Mouse (Mus musculus): ENCODE data around the gene Lins1. TPM values are rescaled to one million over a fixed set of nuclear protein-coding genes. Genes with fewer than 3 reads are reported as not detected.

Lins1 gene
- polyA plus RNA-seq, 1 experiment from 2014 or later = 22.2 TPM

- Histone ChIP-seq H3K4me2 (replicated peaks; ENCODE audit: low read depth, low read length) (no peak overlapping the region), H3K4me3 (ENCODE audit: low read depth, low read length) (no peak overlapping the region)
- WGBS = 92% methylated on average over 11 of the region's 11 CpGs
Observed at GRCm38 (mm10) chr7:66733882-66734281, 44.2 kb downstream of the Lins1 start.

GRCm38 (mm10) chr7:66734466-66734865 is 44.8 kb downstream of the Lins1 start:
- ATAC-seq (ENCODE audit: insufficient number of reproducible peaks, insufficient read depth, low FRiP score, low read depth) = no peak
- H3K27ac ChIP-seq (ENCODE audit: low read length) = no peak overlapping the region
- H3K4me3 ChIP-seq (ENCODE audit: low read depth, low read length) = no peak overlapping the region

More at GRCm38 (mm10) chr7:66733882-66734281, 44.2 kb downstream of the Lins1 start:
- no peak overlapping the region for H3K9ac ChIP-seq (replicated peaks; ENCODE audit: low read depth, low read length)
- H3K9me3 ChIP-seq (ENCODE audit: control insufficient read depth, low read depth, low read length) = no peaks in the 10 kb centered on the region
- no peaks in the 10 kb centered on the region for H3K36me3 ChIP-seq (ENCODE audit: control insufficient read depth, insufficient read depth, low read length)
- no peaks in the 10 kb centered on the region for H3K27me3 ChIP-seq (ENCODE audit: control insufficient read depth, insufficient read depth, low read length)
- no peaks in the 10 kb centered on the region for H3K4me1 ChIP-seq (ENCODE audit: control insufficient read depth, insufficient read depth, low read length)
- no peak for ATAC-seq (ENCODE audit: insufficient number of reproducible peaks, insufficient read depth, low FRiP score, low read depth)
- no peak overlapping the region for H3K27ac ChIP-seq (ENCODE audit: low read length)

GRCm38 (mm10) chr7:66734993-66735392 is 45.3 kb downstream of the Lins1 start:
- Histone ChIP-seq H3K27ac (ENCODE audit: low read length) (no peak overlapping the region), H3K4me2 (replicated peaks; ENCODE audit: low read depth, low read length) (no peak overlapping the region)

More at GRCm38 (mm10) chr7:66734466-66734865, 44.8 kb downstream of the Lins1 start:
- Histone ChIP-seq H3K27me3 (ENCODE audit: control insufficient read depth, insufficient read depth, low read length) (no peaks in the 10 kb centered on the region), H3K9ac (replicated peaks; ENCODE audit: low read depth, low read length) (no peak overlapping the region), H3K4me2 (replicated peaks; ENCODE audit: low read depth, low read length) (no peak overlapping the region), H3K36me3 (ENCODE audit: control insufficient read depth, insufficient read depth, low read length) (no peaks in the 10 kb centered on the region), H3K9me3 (ENCODE audit: control insufficient read depth, low read depth, low read length) (no peaks in the 10 kb centered on the region), H3K4me1 (ENCODE audit: control insufficient read depth, insufficient read depth, low read length) (no peaks in the 10 kb centered on the region)
- WGBS = 90% methylated on average over 4 of the region's 4 CpGs

GRCm38 (mm10) chr7:66737418-66737817 is 47.7 kb downstream of the Lins1 start:
- Histone ChIP-seq H3K27me3 (ENCODE audit: control insufficient read depth, insufficient read depth, low read length) (no peaks in the 10 kb centered on the region), H3K9ac (replicated peaks; ENCODE audit: low read depth, low read length) (no peak overlapping the region), H3K27ac (ENCODE audit: low read length) (no peak overlapping the region), H3K4me2 (replicated peaks; ENCODE audit: low read depth, low read length) (no peak overlapping the region), H3K36me3 (ENCODE audit: control insufficient read depth, insufficient read depth, low read length) (no peaks in the 10 kb centered on the region), H3K4me3 (ENCODE audit: low read depth, low read length) (no peak overlapping the region), H3K4me1 (ENCODE audit: control insufficient read depth, insufficient read depth, low read length) (no peaks in the 10 kb centered on the region), H3K9me3 (ENCODE audit: control insufficient read depth, low read depth, low read length) (no peaks in the 10 kb centered on the region)
- 84% methylated on average over 4 of the region's 4 CpGs for WGBS
- no peak for ATAC-seq (ENCODE audit: insufficient number of reproducible peaks, insufficient read depth, low FRiP score, low read depth)

More at GRCm38 (mm10) chr7:66734993-66735392, 45.3 kb downstream of the Lins1 start:
- ATAC-seq (ENCODE audit: insufficient number of reproducible peaks, insufficient read depth, low FRiP score, low read depth) = no peak
- Histone ChIP-seq H3K9ac (replicated peaks; ENCODE audit: low read depth, low read length) (no peak overlapping the region), H3K4me1 (ENCODE audit: control insufficient read depth, insufficient read depth, low read length) (no peaks in the 10 kb centered on the region), H3K27me3 (ENCODE audit: control insufficient read depth, insufficient read depth, low read length) (no peaks in the 10 kb centered on the region), H3K36me3 (ENCODE audit: control insufficient read depth, insufficient read depth, low read length) (no peaks in the 10 kb centered on the region), H3K9me3 (ENCODE audit: control insufficient read depth, low read depth, low read length) (no peaks in the 10 kb centered on the region), H3K4me3 (ENCODE audit: low read depth, low read length) (no peak overlapping the region)
- 72% methylated on average over 6 of the region's 6 CpGs for WGBS

- Histone ChIP-seq H3K36me3 (ENCODE audit: control insufficient read depth, insufficient read depth, low read length) (no peaks in the 10 kb centered on the region), H3K4me2 (replicated peaks; ENCODE audit: low read depth, low read length) (no peak overlapping the region), H3K4me1 (ENCODE audit: control insufficient read depth, insufficient read depth, low read length) (no peaks in the 10 kb centered on the region), H3K9me3 (ENCODE audit: control insufficient read depth, low read depth, low read length) (no peaks in the 10 kb centered on the region), H3K4me3 (ENCODE audit: low read depth, low read length) (no peak overlapping the region), H3K27ac (ENCODE audit: low read length) (no peak overlapping the region), H3K9ac (replicated peaks; ENCODE audit: low read depth, low read length) (no peak overlapping the region), H3K27me3 (ENCODE audit: control insufficient read depth, insufficient read depth, low read length) (no peaks in the 10 kb centered on the region)
- no peak for ATAC-seq (ENCODE audit: insufficient number of reproducible peaks, insufficient read depth, low FRiP score, low read depth)
- WGBS = 83% methylated on average over 5 of the region's 5 CpGs
Observed at GRCm38 (mm10) chr7:66741008-66741407, 51.3 kb downstream of the Lins1 start.

GRCm38 (mm10) chr7:66741412-66741811 is 51.7 kb downstream of the Lins1 start:
- WGBS = 78% methylated on average over 8 of the region's 8 CpGs

GRCm38 (mm10) chr7:66743377-66743781 is 53.7 kb downstream of the Lins1 start, which contains the start of gene Cers3:
Gene Cers3, plus strand, starts transcription at chr7:66743504.
- H3K27me3 ChIP-seq (ENCODE audit: control insufficient read depth, insufficient read depth, low read length) = no peaks in the 10 kb centered on the region
- peak within 1 kb of the TSS; percentile 1; the same call in 1 of the 2 replicates for H3K4me3 ChIP-seq (ENCODE audit: low read depth, low read length)
- no peaks in the 10 kb centered on the region for H3K4me1 ChIP-seq (ENCODE audit: control insufficient read depth, insufficient read depth, low read length)
- H3K4me2 ChIP-seq (replicated peaks; ENCODE audit: low read depth, low read length) = 0 out of 2 replicates have a peak within 1 kb of the TSS, but pooled peaks have one; percentile 10
- no peak within 1 kb of the TSS for H3K9ac ChIP-seq (replicated peaks; ENCODE audit: low read depth, low read length)
- ATAC-seq (ENCODE audit: insufficient number of reproducible peaks, insufficient read depth, low FRiP score, low read depth) = no peak
- no peaks in the 10 kb centered on the region for H3K9me3 ChIP-seq (ENCODE audit: control insufficient read depth, low read depth, low read length)
- H3K27ac ChIP-seq (ENCODE audit: low read length) = no peak within 1 kb of the TSS
- WGBS = 65% methylated on average over 9 of the region's 9 CpGs
- H3K36me3 ChIP-seq (ENCODE audit: control insufficient read depth, insufficient read depth, low read length) = no peaks in the 10 kb centered on the region

More at GRCm38 (mm10) chr7:66741412-66741811, 51.7 kb downstream of the Lins1 start:
- H3K36me3 ChIP-seq (ENCODE audit: control insufficient read depth, insufficient read depth, low read length) = no peaks in the 10 kb centered on the region
- ATAC-seq (ENCODE audit: insufficient number of reproducible peaks, insufficient read depth, low FRiP score, low read depth) = no peak
- H3K27me3 ChIP-seq (ENCODE audit: control insufficient read depth, insufficient read depth, low read length) = no peaks in the 10 kb centered on the region
- no peaks in the 10 kb centered on the region for H3K9me3 ChIP-seq (ENCODE audit: control insufficient read depth, low read depth, low read length)
- no peak overlapping the region for H3K27ac ChIP-seq (ENCODE audit: low read length)
- H3K4me1 ChIP-seq (ENCODE audit: control insufficient read depth, insufficient read depth, low read length) = no peaks in the 10 kb centered on the region
- no peak overlapping the region for H3K4me2 ChIP-seq (replicated peaks; ENCODE audit: low read depth, low read length)
- no peak overlapping the region for H3K4me3 ChIP-seq (ENCODE audit: low read depth, low read length)
- H3K9ac ChIP-seq (replicated peaks; ENCODE audit: low read depth, low read length) = no peak overlapping the region

GRCm38 (mm10) chr7:66746972-66747371 is 57.3 kb downstream of the Lins1 start:
- no peak overlapping the region for H3K27ac ChIP-seq (ENCODE audit: low read length)
- 60% methylated on average over 7 of the region's 7 CpGs for WGBS
- ATAC-seq (ENCODE audit: insufficient number of reproducible peaks, insufficient read depth, low FRiP score, low read depth) = no peak

GRCm38 (mm10) chr7:66749998-66750397 is 60.3 kb downstream of the Lins1 start:
- no peak for ATAC-seq (ENCODE audit: insufficient number of reproducible peaks, insufficient read depth, low FRiP score, low read depth)
- no peaks in the 10 kb centered on the region for H3K9me3 ChIP-seq (ENCODE audit: control insufficient read depth, low read depth, low read length)
- H3K9ac ChIP-seq (replicated peaks; ENCODE audit: low read depth, low read length) = no peak overlapping the region
- H3K27me3 ChIP-seq (ENCODE audit: control insufficient read depth, insufficient read depth, low read length) = no peaks in the 10 kb centered on the region
- H3K4me2 ChIP-seq (replicated peaks; ENCODE audit: low read depth, low read length) = no peak overlapping the region
- H3K36me3 ChIP-seq (ENCODE audit: control insufficient read depth, insufficient read depth, low read length) = no peaks in the 10 kb centered on the region
- H3K4me3 ChIP-seq (ENCODE audit: low read depth, low read length) = no peak overlapping the region
- no peaks in the 10 kb centered on the region for H3K4me1 ChIP-seq (ENCODE audit: control insufficient read depth, insufficient read depth, low read length)
- H3K27ac ChIP-seq (ENCODE audit: low read length) = no peak overlapping the region
- WGBS = 79% methylated on average over 1 of the region's 1 CpGs

More at GRCm38 (mm10) chr7:66746972-66747371, 57.3 kb downstream of the Lins1 start:
- Histone ChIP-seq H3K4me2 (replicated peaks; ENCODE audit: low read depth, low read length) (no peak overlapping the region), H3K27me3 (ENCODE audit: control insufficient read depth, insufficient read depth, low read length) (no peaks in the 10 kb centered on the region), H3K9me3 (ENCODE audit: control insufficient read depth, low read depth, low read length) (no peaks in the 10 kb centered on the region), H3K36me3 (ENCODE audit: control insufficient read depth, insufficient read depth, low read length) (no peaks in the 10 kb centered on the region), H3K4me3 (ENCODE audit: low read depth, low read length) (no peak overlapping the region), H3K9ac (replicated peaks; ENCODE audit: low read depth, low read length) (no peak overlapping the region), H3K4me1 (ENCODE audit: control insufficient read depth, insufficient read depth, low read length) (no peaks in the 10 kb centered on the region)

Measured in stomach, embryonic 14.5 days (tissue).